8 mouse cellular contexts compared by ENCODE assay signal in the genomic region with DNA sequence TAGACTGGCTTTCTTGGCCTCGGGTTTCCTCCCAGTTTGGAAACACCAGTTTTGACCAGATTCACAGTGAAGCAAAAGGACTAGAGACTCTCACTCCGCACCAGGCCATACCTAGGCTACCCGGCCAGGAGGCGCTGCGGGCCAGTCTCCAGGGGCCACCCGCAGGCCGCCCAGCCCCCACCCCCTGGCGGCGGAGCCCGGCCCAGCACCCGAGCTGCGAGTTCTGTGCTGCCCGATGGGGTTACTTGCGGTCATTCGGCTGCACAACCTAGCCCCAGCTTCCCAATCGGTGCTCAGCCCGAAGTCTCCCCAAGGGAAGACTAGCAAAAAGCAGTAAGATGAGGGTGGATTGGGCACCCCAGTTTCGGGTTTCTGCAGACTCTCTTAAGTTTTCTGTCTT. TPM values are rescaled to one million over a fixed set of nuclear protein-coding genes. Genes with fewer than 3 reads are reported as not detected.
DNase-seq lines count a peak whose midpoint lies in the region; ATAC-seq and TF ChIP-seq lines count a peak whose summit lies in the region.

No protein-coding gene starts in this region.

- peak; percentile 83 to 86 for ATAC-seq in hematopoietic stem cell, adult 5-6 weeks (replicated peaks in 1 of 2; ENCODE audit: insufficient read depth in 1 of 2, low FRiP score in 2 of 2, low TSS enrichment in 1 of 2, low read depth in 1 of 2, poor library complexity in 2 of 2, severe bottlenecking in 2 of 2)
- ATAC-seq in lung, embryonic 16.5 days (ENCODE audit: low read depth) = peak; percentile 77

- no peaks in the 10 kb centered on the region for H3K9me3 ChIP-seq in MEL (replicated peaks; ENCODE audit: insufficient read depth, low read length)
- no peaks in the 10 kb centered on the region for H3K9me3 ChIP-seq in lung, embryonic 16.5 days (ENCODE audit: control insufficient read depth, low read length)

- peak overlapping the region; percentile 88 for H3K4me2 ChIP-seq in lung, embryonic 16.5 days (ENCODE audit: low read depth, low read length)

- H3K79me2 ChIP-seq in MEL (ENCODE audit: control insufficient read depth, insufficient read depth, low read length, poor library complexity) = peaks cover 21% of the 10 kb centered on the region

- under 1% methylated on average over 18 of the region's 18 CpGs for WGBS in lung, embryonic 16.5 days

- TF ChIP-seq EP300 in MEL (IDR thresholded peaks at IDR 0.05; ENCODE audit: low read depth in 1 of 2, low read length in 2 of 2) = peak in 1 of 2 experiments; percentile 53; a peak in 2 of 4 replicates

- peak overlapping the region; percentile 56 for H3K27ac ChIP-seq in MEL (ENCODE audit: control insufficient read depth, low read depth, low read length)
- peak overlapping the region; percentile 74 for H3K27ac ChIP-seq in lung, embryonic 16.5 days (ENCODE audit: low read length)

- TF ChIP-seq CTCF in MEL (IDR thresholded peaks at IDR 0.05 in 2 of 3, conservative IDR thresholded peaks at IDR 0.05 in 1 of 3; ENCODE audit: control insufficient read depth in 1 of 3, insufficient read depth in 1 of 3, low read depth in 2 of 3, low read length in 3 of 3, poor library complexity in 1 of 3, severe bottlenecking in 1 of 3) = peak; percentile 55 to 89 (median 78); a peak in 5 of 6 replicates

- H3K9ac ChIP-seq in MEL (ENCODE audit: control insufficient read depth, low read depth, low read length, poor library complexity, severe bottlenecking) = peak overlapping the region; percentile 80
- H3K9ac ChIP-seq in lung, embryonic 16.5 days (ENCODE audit: low read length) = peak overlapping the region; percentile 81

- TF ChIP-seq POLR2A in MEL (IDR thresholded peaks at IDR 0.05; ENCODE audit: control insufficient read depth in 1 of 2, insufficient read depth in 1 of 2, low read depth in 1 of 2, low read length in 2 of 2, poor library complexity in 1 of 2) = 0 out of 4 replicates have a peak, but pooled peaks of 1 of the 2 experiments have one; percentile 24

- H3K36me3 ChIP-seq in MEL (ENCODE audit: control insufficient read depth in 1 of 2, insufficient read depth in 2 of 2, low read length in 2 of 2) = peaks cover 0 to 12% of the 10 kb centered on the region in 2 experiments; a peak in 2 of 4 replicates
- no peaks in the 10 kb centered on the region for H3K36me3 ChIP-seq in lung, embryonic 16.5 days (ENCODE audit: control insufficient read depth, insufficient read depth, low read length)

- DNase-seq in MEL (ENCODE audit: low read depth, low spot score) = peak; percentile 86
- DNase-seq in cerebellum, adult 8-10 months = peak; percentile 51
- peak; percentile 51 for DNase-seq in forelimb bud, embryonic 11.5 days (ENCODE audit: low read depth, low spot score)
- peak; percentile 80 for DNase-seq in layer of hippocampus, adult 9-11 months
- DNase-seq in ovary, adult 18-20 months (ENCODE audit: low spot score) = peak; percentile 74
- DNase-seq in thymus, postnatal 0 days (ENCODE audit: low spot score) = peak; percentile 59

- H3K27me3 ChIP-seq in MEL (ENCODE audit: control insufficient read depth in 1 of 2, insufficient read depth in 2 of 2, low read length in 2 of 2) = no peaks in the 10 kb centered on the region
- H3K27me3 ChIP-seq in lung, embryonic 16.5 days (ENCODE audit: control insufficient read depth, insufficient read depth, low read depth, low read length) = no peaks in the 10 kb centered on the region

- TF ChIP-seq RAD21 in MEL (IDR thresholded peaks at IDR 0.05; ENCODE audit: low read depth, low read length) = peak; percentile 60

- peaks cover 0 to 16% of the 10 kb centered on the region in 2 experiments; a peak in 2 of 4 replicates for H3K4me1 ChIP-seq in MEL (ENCODE audit: control insufficient read depth in 1 of 2, insufficient read depth in 2 of 2, low read length in 2 of 2)
- H3K4me1 ChIP-seq in lung, embryonic 16.5 days (replicated peaks; ENCODE audit: control insufficient read depth, insufficient read depth, low read length) = 0 out of 2 replicates have a peak, but pooled peaks cover 5% of the 10 kb centered on the region

- peak overlapping the region; percentile 83 to 94 for H3K4me3 ChIP-seq in MEL (ENCODE audit: control insufficient read depth in 1 of 2, insufficient read depth in 1 of 2, low read depth in 2 of 2, low read length in 2 of 2)
- peak overlapping the region; percentile 81 for H3K4me3 ChIP-seq in lung, embryonic 16.5 days (ENCODE audit: low read length)

TF ChIP-seq in MEL, 35 proteins besides CTCF, POLR2A, EP300 and RAD21:
- TF ChIP-seq TBP (IDR thresholded peaks at IDR 0.05; ENCODE audit: low read depth, low read length) (0 out of 2 replicates have a peak, but pooled peaks have one; percentile 37), TCF12 (IDR thresholded peaks at IDR 0.05; ENCODE audit: low read depth, low read length) (peak; percentile 49; the same call in 1 of the 2 replicates), CHD2 (IDR thresholded peaks at IDR 0.05; ENCODE audit: low read length) (peak; percentile 61), SMC3 (IDR thresholded peaks at IDR 0.05; ENCODE audit: low read depth, low read length) (peak; percentile 79), MAZ (IDR thresholded peaks at IDR 0.05; ENCODE audit: low read depth, low read length) (peak; percentile 54; the same call in 1 of the 2 replicates), MEF2A (IDR thresholded peaks at IDR 0.05; ENCODE audit: extremely low read depth, insufficient replicate concordance, low read depth, low read length, poor library complexity, severe bottlenecking) (no peak), NRF1 (IDR thresholded peaks at IDR 0.05; ENCODE audit: insufficient read depth, low read depth, low read length, poor library complexity, severe bottlenecking) (no peak), ZC3H11A (IDR thresholded peaks at IDR 0.05; ENCODE audit: low read depth, low read length) (peak; percentile 35), ZNF384 (IDR thresholded peaks at IDR 0.05; ENCODE audit: low read depth, low read length) (no peak), USF1 (IDR thresholded peaks at IDR 0.05; ENCODE audit: low read depth, low read length) (no peak), SIN3A (IDR thresholded peaks at IDR 0.05; ENCODE audit: low read length) (peak; percentile 60; the same call in 1 of the 2 replicates), ETS1 (IDR thresholded peaks at IDR 0.05; ENCODE audit: low read depth, low read length) (peak; percentile 39; the same call in 1 of the 2 replicates)

RNA-seq across cellular contexts. Expression of a gene that starts 1.1 kb away (rescaled TPM):
- total RNA-seq in MEL (2012; rRNA removed) = 8.4 and 10.8 TPM in 2 replicates
- polyA plus RNA-seq in MEL (2012; ENCODE audit: insufficient read depth in 1 of 2, insufficient read length in 2 of 2, low read depth in 1 of 2, low replicate concordance in 2 of 2, missing spikeins in 1 of 2) = 1 to 10 TPM in 1 of 2 experiments, not detected in 1; 9.0 TPM
- 14.6 and 22.5 TPM in 2 replicates for total RNA-seq in hematopoietic stem cell, adult 5-6 weeks (2017)
- 9.8 and 10.5 TPM in 2 replicates for polyA plus RNA-seq in lung, embryonic 16.5 days (2015; fragmentation: Nextera tagmentation; extraction: Ambion mirVana)
- polyA plus RNA-seq in thymus, postnatal 0 days (2015; fragmentation: Nextera tagmentation; extraction: Ambion mirVana) = 2.9 and 4.6 TPM in 2 replicates

Comparison
In these comparisons a context has a peak if more than half of its experiments do, and no peak if none do; other contexts are left out.
1. Peak in every context shown above with its lines: DNase-seq, ATAC-seq, H3K4me3 ChIP-seq and H3K27ac ChIP-seq.